Mouse (Mus musculus) testis, adult 2 months (tissue): ENCODE measurements around the gene Apaf1.

ENCODE experiments used
- CTCF ChIP-seq: fragments of 200-500 bp; IDR thresholded peaks from 2 replicates; pipeline ENCODE4 v1.5.1; 2012; ENCODE audit warnings: low read depth, mild to moderate bottlenecking, inconsistent platforms, low read length, moderate library complexity; ENCODE audit not compliant: control insufficient read depth, insufficient read depth, insufficient replicate concordance
- POLR2A ChIP-seq: fragments of 200-500 bp; IDR thresholded peaks from 2 replicates; pipeline ENCODE4 v1.6.1; 2012; ENCODE audit warnings: low read depth, mild to moderate bottlenecking, inconsistent platforms, low read length, moderate library complexity; ENCODE audit not compliant: control insufficient read depth

GRCm38 (mm10) chr10:90947608-90948373 is 134.8 kb downstream of the Apaf1 start:
- TF ChIP-seq CTCF, result no peak
- no peak for TF ChIP-seq POLR2A
